Mouse (Mus musculus) megakaryocyte, embryonic 14.5 days (primary cell): ENCODE results near the gene Plpp1.

Experiments
- FLI1 ChIP-seq: IDR thresholded peaks from 2 replicates; pipeline ENCODE4 v1.6.1; 2012; ENCODE audit warnings: low read length, inconsistent platforms, mixed read lengths
- GATA1 ChIP-seq: IDR thresholded peaks from 3 replicates; pipeline ENCODE4 v1.6.1; 2012; ENCODE audit warnings: mixed read lengths, low read length, inconsistent platforms, borderline replicate concordance

- TF ChIP-seq GATA1, result no peak
- TF ChIP-seq FLI1, result no peak
Observed at GRCm38 (mm10) chr13:112759777-112760537, 40.6 kb upstream of the Plpp1 start.
